Mouse (Mus musculus) limb, embryonic 13.5 days (tissue): ENCODE results near the gene Crk. TPM values are rescaled to one million over a fixed set of nuclear protein-coding genes. Genes with fewer than 3 reads are reported as not detected.
"Not testable (repeated sequence)": the region's sequence is repeated elsewhere in the genome, so short reads cannot be mapped to it uniquely, and the experiment has no call there.

ENCODE experiments used
- ATAC-seq: fragments of 200-750 bp; cut with Nextera tagmentation; 2 replicates; pipeline ENCODE4 v1.8.0; 2017; ENCODE audit warnings: low read depth, moderate number of reproducible peaks, moderate TSS enrichment; ENCODE audit not compliant: low FRiP score
- H3K27ac ChIP-seq: fragments of 300-500 bp; sonication (generic); 2 replicates; pipeline ENCODE4 v1.5.1; 2015; ENCODE audit warnings: inconsistent platforms, mild to moderate bottlenecking, moderate library complexity
- H3K27me3 ChIP-seq: fragments of 300-500 bp; sonication (generic); 2 replicates; pipeline ENCODE4 v1.6.1; 2015; ENCODE audit warnings: mild to moderate bottlenecking, inconsistent platforms
- H3K36me3 ChIP-seq: fragments of 300-500 bp; sonication (generic); 2 replicates; pipeline ENCODE4 v1.6.1; 2015; ENCODE audit warnings: inconsistent platforms, mild to moderate bottlenecking, moderate library complexity
- H3K4me1 ChIP-seq: fragments of 300-500 bp; sonication (generic); 2 replicates; pipeline ENCODE4 v1.6.1; 2015; ENCODE audit warnings: inconsistent platforms
- H3K4me2 ChIP-seq: fragments of 300-500 bp; sonication (generic); replicated peaks from 2 replicates; pipeline ENCODE4 v1.6.1; 2015; ENCODE audit warnings: inconsistent platforms, mild to moderate bottlenecking, moderate library complexity
- H3K4me3 ChIP-seq: fragments of 300-500 bp; sonication (generic); 2 replicates; pipeline ENCODE4 v1.5.1; 2015; ENCODE audit warnings: moderate library complexity, mild to moderate bottlenecking, inconsistent platforms
- H3K9ac ChIP-seq: fragments of 300-500 bp; sonication (generic); 2 replicates; pipeline ENCODE4 v1.6.1; 2015; ENCODE audit warnings: mild to moderate bottlenecking, inconsistent platforms
- H3K9me3 ChIP-seq: fragments of 300-500 bp; sonication (generic); 2 replicates; pipeline ENCODE4 v1.6.1; 2016; ENCODE audit warnings: inconsistent platforms
- WGBS: fragments of 180-500 bp; shearing (Covaris S2); methylation state at CpG from one replicate; pipeline ENCODE4 v1.1.7; 2015; 5-methylcytosine and 5-hydroxymethylcytosine counted together
- polyA plus RNA-seq: library from polyadenylated mRNA; unstranded; fragments of >200 nt; fragmentation: Nextera tagmentation; extraction: Ambion mirVana; gene quantifications from 2 replicates; pipeline ENCODE4 v1.2.1, GENCODE M21; 2015

Gene Crk
- polyA plus RNA-seq, 1 experiment from 2014 or later = 128 TPM

GRCm38 (mm10) chr11:75702761-75703160 is 23.7 kb downstream of the Crk start:
- Histone ChIP-seq H3K4me1 (0 out of 2 replicates have a peak, but pooled peaks cover 3% of the 10 kb centered on the region), H3K9me3 (no peaks in the 10 kb centered on the region), H3K36me3 (peaks cover 87% of the 10 kb centered on the region), H3K9ac (no peak overlapping the region), H3K27ac (no peak overlapping the region), H3K4me3 (no peak overlapping the region), H3K27me3 (no peaks in the 10 kb centered on the region), H3K4me2 (no peak overlapping the region)
- WGBS = 90% methylated on average over 6 of the region's 6 CpGs
- ATAC-seq = no peak; the same call in 1 of the 2 replicates

- Histone ChIP-seq H3K4me3 (no peak overlapping the region), H3K27me3 (no peaks in the 10 kb centered on the region), H3K9ac (no peak overlapping the region), H3K9me3 (no peaks in the 10 kb centered on the region), H3K27ac (no peak overlapping the region), H3K4me2 (no peak overlapping the region), H3K36me3 (peaks cover 84% of the 10 kb centered on the region), H3K4me1 (0 out of 2 replicates have a peak, but pooled peaks cover 3% of the 10 kb centered on the region)
- 94% methylated on average over 2 of the region's 2 CpGs for WGBS
- ATAC-seq = no peak
Observed at GRCm38 (mm10) chr11:75703748-75704147, 24.7 kb downstream of the Crk start.

GRCm38 (mm10) chr11:75713949-75714348 is 34.9 kb downstream of the Crk start:
- Histone ChIP-seq H3K4me3 (no peak overlapping the region), H3K27ac (no peak overlapping the region), H3K4me1 (no peaks in the 10 kb centered on the region), H3K27me3 (no peaks in the 10 kb centered on the region), H3K4me2 (no peak overlapping the region), H3K9me3 (0 out of 2 replicates have a peak, but pooled peaks cover 3% of the 10 kb centered on the region), H3K9ac (no peak overlapping the region), H3K36me3 (no peaks in the 10 kb centered on the region)
- whole genome bisulfite sequencing = 94% methylated on average over 1 of the region's 1 CpGs
- no peak for ATAC-seq

GRCm38 (mm10) chr11:75715556-75715955 is 36.5 kb downstream of the Crk start:
- ATAC-seq = no peak
- H3K4me3 ChIP-seq = peak overlapping the region; percentile 8; the same call in 1 of the 2 replicates
- no peaks in the 10 kb centered on the region for H3K27me3 ChIP-seq
- peak overlapping the region; percentile 36 for H3K4me2 ChIP-seq
- peaks cover 6% of the 10 kb centered on the region; the same call in 1 of the 2 replicates for H3K9me3 ChIP-seq
- WGBS = 22% methylated on average over 12 of the region's 12 CpGs
- H3K9ac ChIP-seq = no peak overlapping the region
- no peaks in the 10 kb centered on the region for H3K4me1 ChIP-seq
- no peak overlapping the region for H3K27ac ChIP-seq
- H3K36me3 ChIP-seq = no peaks in the 10 kb centered on the region

- Histone ChIP-seq H3K36me3 (no peaks in the 10 kb centered on the region), H3K9ac (no peak overlapping the region), H3K9me3 (peaks cover 16% of the 10 kb centered on the region), H3K4me3 (no peak overlapping the region), H3K27ac (no peak overlapping the region), H3K4me1 (no peaks in the 10 kb centered on the region), H3K4me2 (no peak overlapping the region), H3K27me3 (no peaks in the 10 kb centered on the region)
- no peak for ATAC-seq
- WGBS = 77% methylated on average over 8 of the region's 8 CpGs
Observed at GRCm38 (mm10) chr11:75716661-75717325, 37.7 kb downstream of the Crk start.

- Histone ChIP-seq H3K4me3 (no peak overlapping the region), H3K4me1 (no peaks in the 10 kb centered on the region), H3K9me3 (peaks cover 14% of the 10 kb centered on the region), H3K27ac (no peak overlapping the region), H3K9ac (no peak overlapping the region), H3K4me2 (no peak overlapping the region), H3K27me3 (no peaks in the 10 kb centered on the region), H3K36me3 (no peaks in the 10 kb centered on the region)
- no peak for ATAC-seq
- 49% methylated on average over 4 of the region's 4 CpGs for whole genome bisulfite sequencing
Observed at GRCm38 (mm10) chr11:75722339-75722738, 43.3 kb downstream of the Crk start.

GRCm38 (mm10) chr11:75727168-75727567 is 48.1 kb downstream of the Crk start:
- ATAC-seq = no peak
- H3K4me1 ChIP-seq = 0 out of 2 replicates have a peak, but pooled peaks cover 6% of the 10 kb centered on the region
- WGBS = 76% methylated on average over 2 of the region's 2 CpGs
- H3K9me3 ChIP-seq = no peaks in the 10 kb centered on the region
- no peaks in the 10 kb centered on the region for H3K36me3 ChIP-seq
- H3K4me3 ChIP-seq = no peak overlapping the region
- H3K9ac ChIP-seq = no peak overlapping the region
- no peak overlapping the region for H3K4me2 ChIP-seq
- no peaks in the 10 kb centered on the region for H3K27me3 ChIP-seq
- H3K27ac ChIP-seq = no peak overlapping the region

- ATAC-seq, H3K36me3 ChIP-seq, H3K4me2 ChIP-seq, H3K4me3 ChIP-seq, H3K27ac ChIP-seq, H3K9ac ChIP-seq, H3K4me1 ChIP-seq, H3K9me3 ChIP-seq, H3K27me3 ChIP-seq: not testable (repeated sequence)
- WGBS = 87% methylated on average over 6 of the region's 6 CpGs
Observed at GRCm38 (mm10) chr11:75727659-75728058, 48.6 kb downstream of the Crk start.

- peak; percentile 94 for ATAC-seq
- H3K4me3 ChIP-seq = peak within 1 kb of the TSS; percentile 62
- H3K4me1 ChIP-seq = peaks cover 33% of the 10 kb centered on the region
- peak within 1 kb of the TSS; percentile 94 for H3K27ac ChIP-seq
- no peaks in the 10 kb centered on the region for H3K9me3 ChIP-seq
- WGBS = under 1% methylated on average over 72 of the region's 76 CpGs
- peak within 1 kb of the TSS; percentile 78 for H3K4me2 ChIP-seq
- H3K9ac ChIP-seq = peak within 1 kb of the TSS; percentile 90
- peaks cover under 1% of the 10 kb centered on the region; the same call in 1 of the 2 replicates for H3K36me3 ChIP-seq
- no peaks in the 10 kb centered on the region for H3K27me3 ChIP-seq
Observed at GRCm38 (mm10) chr11:75732434-75733226, 53.6 kb downstream of the Crk start, which contains the start of gene Ywhae. TSS of gene Ywhae (plus strand) at chr11:75732869.

- WGBS = under 1% methylated on average over 48 of the region's 52 CpGs
- H3K27me3 ChIP-seq = no peaks in the 10 kb centered on the region
- peak overlapping the region; percentile 78 for H3K4me2 ChIP-seq
- peaks cover 38% of the 10 kb centered on the region for H3K4me1 ChIP-seq
- H3K36me3 ChIP-seq = peaks cover 7% of the 10 kb centered on the region; the same call in 1 of the 2 replicates
- H3K4me3 ChIP-seq = peak overlapping the region; percentile 62
- peak overlapping the region; percentile 94 for H3K27ac ChIP-seq
- ATAC-seq = peak; percentile 57
- H3K9ac ChIP-seq = peak overlapping the region; percentile 90
- H3K9me3 ChIP-seq = no peaks in the 10 kb centered on the region
Observed at GRCm38 (mm10) chr11:75733227-75733940, 54.3 kb downstream of the Crk start.

- Histone ChIP-seq H3K27ac (no peak overlapping the region), H3K4me2 (peak overlapping the region; percentile 78), H3K9me3 (no peaks in the 10 kb centered on the region), H3K4me1 (peaks cover 52% of the 10 kb centered on the region), H3K9ac (no peak overlapping the region), H3K27me3 (no peaks in the 10 kb centered on the region), H3K36me3 (peaks cover 12% of the 10 kb centered on the region), H3K4me3 (peak overlapping the region; percentile 62; the same call in 1 of the 2 replicates)
- WGBS = 77% methylated on average over 5 of the region's 5 CpGs
- no peak for ATAC-seq
Observed at GRCm38 (mm10) chr11:75735462-75736252, 56.6 kb downstream of the Crk start.
